Mouse (Mus musculus) A20 (cell line): Measurements from ENCODE around the gene Fibcd1.
A peak's percentile ranks its signal among the peaks of the same experiment; 100 is the strongest.

Experiments used
- DNase-seq: peaks from one replicate; pipeline ENCODE4 v3.0.0-alpha.2; 2011; ENCODE audit warnings: low read depth, low spot score

Gene Fibcd1

DNA sequence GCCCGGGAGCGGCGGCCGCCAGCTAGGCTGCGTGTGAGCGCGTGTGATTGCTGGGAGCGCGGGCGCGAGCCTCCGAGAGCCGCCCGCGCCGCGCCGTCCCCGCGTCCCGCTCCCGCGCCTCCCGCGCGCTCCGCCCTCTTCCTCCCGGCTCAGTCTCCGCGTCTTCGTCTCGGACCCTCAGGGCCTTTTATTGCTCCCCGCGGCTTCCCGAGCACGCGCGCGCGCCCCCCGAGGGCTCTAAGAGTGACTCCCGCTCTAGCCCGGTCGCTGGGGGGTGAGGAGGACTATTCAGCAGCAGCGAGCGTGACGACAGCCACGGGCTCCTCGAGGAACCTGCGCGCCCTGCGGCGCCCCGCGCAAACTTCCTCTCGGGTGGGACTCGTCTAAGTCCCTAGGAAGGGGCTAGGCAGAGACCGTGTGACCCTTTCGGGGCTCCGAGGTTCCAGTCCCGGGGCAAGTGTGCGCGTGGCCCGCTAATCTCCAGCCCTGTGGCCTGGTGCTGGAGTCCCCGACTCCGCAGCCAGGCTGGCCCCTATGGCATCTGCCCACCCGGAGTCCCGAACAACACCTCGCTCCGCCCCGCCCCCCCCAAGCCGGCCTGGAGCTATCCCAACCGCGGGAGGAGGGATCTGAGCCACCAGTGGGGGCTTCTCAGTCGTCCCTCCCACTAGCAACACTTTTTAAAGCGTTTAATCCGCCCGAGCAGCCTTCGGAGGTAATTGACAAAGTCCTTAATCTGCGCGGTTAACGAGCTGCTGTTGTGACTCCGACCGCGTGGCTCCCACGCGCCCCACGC is at the start of gene Fibcd1:
TSS of gene Fibcd1 (minus strand) at position 110 of the 796 bp plus-strand sequence.
- no peak for DNase-seq

- no peak for DNase-seq
Observed at GRCm38 (mm10) chr2:31894221-31894870, 48.5 kb upstream of the Fibcd1 start.

DNA sequence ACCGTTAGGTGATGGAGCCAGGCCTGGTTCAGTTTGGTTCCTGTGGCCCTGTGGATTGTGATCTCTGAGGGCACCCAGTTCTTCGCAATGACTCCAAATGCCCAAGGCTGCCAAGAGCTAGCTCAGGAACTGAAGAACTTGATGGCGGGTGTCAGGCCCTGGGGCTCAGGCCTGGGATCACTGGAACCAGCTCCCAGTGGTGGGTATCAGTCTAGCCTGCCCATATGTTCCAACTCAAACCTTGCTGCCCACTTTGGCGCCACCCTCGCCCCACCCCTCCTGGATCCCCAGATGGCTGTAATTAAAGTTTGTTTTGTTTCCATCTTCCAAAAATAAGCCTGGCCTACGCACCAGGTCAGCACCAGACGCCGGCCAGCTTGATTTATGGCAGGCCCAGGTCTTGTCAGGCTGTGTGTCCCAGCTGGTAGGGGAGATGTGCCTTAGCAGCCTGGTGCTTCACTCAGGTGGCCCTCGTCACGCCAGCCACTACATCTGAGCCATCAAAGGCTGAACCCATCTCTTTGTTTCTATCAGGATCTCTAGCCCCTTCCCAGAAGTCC is 47.4 kb upstream of the Fibcd1 start:
- no peak for DNase-seq

GRCm38 (mm10) chr2:31891219-31891618 is 45.4 kb upstream of the Fibcd1 start:
- no peak for DNase-seq

- no peak for DNase-seq
Observed at GRCm38 (mm10) chr2:31888871-31889270, 43.1 kb upstream of the Fibcd1 start.

DNA sequence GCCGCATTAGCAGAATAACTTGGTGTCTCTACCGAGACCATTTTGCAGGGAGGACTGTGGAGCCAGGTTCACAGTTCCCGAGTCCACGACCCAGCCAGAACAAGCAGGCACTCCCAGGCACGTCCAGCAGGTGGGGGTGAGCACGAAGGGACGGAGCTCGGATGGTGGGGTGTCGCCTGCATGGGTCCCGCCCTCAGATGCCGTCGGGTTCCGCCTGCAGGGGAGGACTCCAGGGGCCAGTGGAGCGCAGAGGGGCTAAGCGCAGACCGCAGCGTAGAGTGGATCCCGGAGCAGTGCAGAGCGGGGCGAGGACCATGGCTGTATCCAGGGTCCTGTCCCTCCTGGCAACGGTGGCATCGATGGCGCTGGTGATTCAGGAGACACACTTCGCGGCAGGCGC is 41.2 kb upstream of the Fibcd1 start, which contains the start of gene Lamc3:
TSS of gene Lamc3 (plus strand) at position 262 of the 400 bp plus-strand sequence.
- no peak for DNase-seq

DNA sequence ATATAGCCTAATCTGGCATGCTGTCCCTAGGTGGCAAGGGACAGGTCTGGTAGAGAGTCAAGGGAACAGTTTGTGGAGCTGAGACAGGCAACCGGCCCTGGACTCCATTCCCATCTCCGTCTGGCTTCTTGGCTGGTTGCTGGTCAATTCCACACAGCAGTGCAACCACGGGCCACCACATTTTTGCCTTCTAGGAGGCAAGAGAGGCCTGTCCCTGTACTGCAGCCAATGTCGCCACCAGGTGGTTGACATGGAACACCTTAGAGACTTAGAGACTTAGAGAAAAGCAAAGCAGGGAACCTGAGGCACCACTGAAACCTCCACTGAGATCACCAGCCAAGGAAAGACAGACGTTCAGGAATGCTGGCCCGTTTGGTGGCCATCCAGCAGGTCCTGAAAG is 39.0 kb upstream of the Fibcd1 start:
- peak; percentile 55 for DNase-seq

GRCm38 (mm10) chr2:31883061-31883460 is 37.3 kb upstream of the Fibcd1 start:
- DNase-seq: no peak

DNA sequence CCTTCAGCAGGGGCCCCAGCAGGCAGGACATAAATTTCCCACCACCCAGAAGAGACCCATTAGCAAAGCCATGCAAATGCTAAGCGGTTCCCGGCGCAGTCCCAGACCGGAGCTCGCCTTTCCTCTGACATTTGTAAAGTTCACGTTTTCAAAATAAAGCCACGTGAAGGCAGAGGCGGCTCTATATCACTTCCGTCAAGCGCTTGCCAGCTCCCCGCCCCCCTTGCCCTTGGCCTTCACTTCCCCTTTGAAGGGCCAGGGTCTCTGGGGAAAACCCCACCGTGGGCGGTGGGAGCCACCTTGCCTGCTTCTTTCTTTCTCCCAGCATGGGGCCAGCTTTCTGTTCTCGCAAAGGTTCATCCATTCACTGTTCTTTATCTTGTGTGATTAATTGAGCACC is 35.1 kb upstream of the Fibcd1 start:
- DNase-seq: peak; percentile 53

- no peak for DNase-seq
Observed at GRCm38 (mm10) chr2:31878610-31879009, 32.8 kb upstream of the Fibcd1 start.

DNA sequence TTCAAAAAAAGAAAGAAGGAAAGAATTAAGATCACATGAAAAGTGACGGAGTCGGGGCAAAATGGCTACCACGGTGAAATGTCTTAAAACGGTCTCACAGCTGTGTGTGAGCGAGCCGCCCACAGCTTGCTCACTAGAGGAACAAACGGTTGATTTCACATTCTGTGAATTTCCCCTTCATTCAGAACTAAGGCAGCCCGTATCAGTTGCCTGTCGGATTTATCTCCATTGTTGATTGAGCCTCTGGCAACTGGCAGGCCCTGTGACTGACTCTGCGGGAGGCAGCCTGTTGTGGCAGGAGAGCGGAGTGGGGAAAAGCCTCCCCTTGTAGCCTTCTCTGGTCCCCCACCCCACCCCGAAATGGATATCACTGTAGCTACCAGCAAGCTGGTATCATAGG is 30.6 kb upstream of the Fibcd1 start:
- DNase-seq: peak; percentile 40

DNA sequence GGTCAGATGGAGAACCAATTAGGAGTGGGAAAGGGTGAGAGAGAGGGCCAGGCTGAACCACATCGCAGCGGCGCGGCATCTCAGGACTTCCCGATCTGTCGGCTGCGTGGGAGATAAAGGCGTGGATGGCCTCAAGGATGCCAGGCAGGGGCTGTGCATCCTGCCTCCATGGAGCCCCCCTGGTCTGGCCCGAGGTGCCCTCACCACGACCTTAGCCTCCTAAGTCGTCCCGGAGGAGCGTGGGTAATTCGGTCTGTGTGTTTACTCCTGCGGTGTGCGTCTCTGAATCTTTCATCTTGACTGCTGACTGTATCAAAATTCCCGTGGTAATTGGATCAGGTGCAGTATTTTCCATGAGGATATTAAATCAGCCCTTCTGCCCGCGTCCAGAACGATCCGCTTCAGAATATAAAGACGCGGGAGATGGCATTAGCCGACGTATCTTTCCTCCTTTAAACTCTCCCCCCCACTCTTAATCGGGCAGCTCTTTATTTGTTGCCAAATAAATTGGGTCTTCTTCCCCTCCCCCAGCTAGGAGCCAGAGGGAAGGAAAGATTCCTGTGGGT is 28.6 kb upstream of the Fibcd1 start:
- no peak for DNase-seq

- DNase-seq: no peak
Observed at GRCm38 (mm10) chr2:31870683-31871082, 24.9 kb upstream of the Fibcd1 start.

GRCm38 (mm10) chr2:31869692-31870091 is 23.9 kb upstream of the Fibcd1 start:
- DNase-seq: no peak

DNA sequence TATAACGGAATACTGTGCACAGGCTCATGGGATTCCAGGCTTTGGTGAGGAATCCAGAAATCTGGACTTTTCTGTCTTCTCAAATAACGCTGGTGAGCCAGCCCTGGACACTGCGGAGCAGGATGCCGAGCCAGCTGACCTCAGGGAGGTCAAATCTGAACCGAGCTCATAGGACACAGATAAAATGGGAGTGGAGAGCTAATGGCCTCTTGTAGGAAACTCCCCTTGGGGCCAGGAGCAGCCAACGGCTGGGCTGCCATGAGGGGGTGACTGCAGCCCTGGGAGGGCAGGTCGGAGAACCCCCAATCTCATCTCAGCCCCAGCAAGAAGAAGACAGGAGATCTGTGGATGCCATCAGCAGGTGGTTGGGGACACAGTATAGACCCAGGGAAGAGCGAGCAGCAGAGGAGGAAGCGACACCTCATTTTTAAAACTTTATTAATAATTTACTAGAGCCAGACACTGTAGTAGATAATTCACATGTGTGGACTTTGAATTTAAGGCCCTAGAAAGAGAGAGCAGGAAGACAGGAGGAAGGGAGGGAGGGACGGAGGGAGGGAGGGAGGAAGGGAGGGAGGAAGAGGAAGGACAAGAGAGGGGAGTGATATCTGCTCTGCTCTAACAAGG is 22.8 kb upstream of the Fibcd1 start:
- no peak for DNase-seq

DNA sequence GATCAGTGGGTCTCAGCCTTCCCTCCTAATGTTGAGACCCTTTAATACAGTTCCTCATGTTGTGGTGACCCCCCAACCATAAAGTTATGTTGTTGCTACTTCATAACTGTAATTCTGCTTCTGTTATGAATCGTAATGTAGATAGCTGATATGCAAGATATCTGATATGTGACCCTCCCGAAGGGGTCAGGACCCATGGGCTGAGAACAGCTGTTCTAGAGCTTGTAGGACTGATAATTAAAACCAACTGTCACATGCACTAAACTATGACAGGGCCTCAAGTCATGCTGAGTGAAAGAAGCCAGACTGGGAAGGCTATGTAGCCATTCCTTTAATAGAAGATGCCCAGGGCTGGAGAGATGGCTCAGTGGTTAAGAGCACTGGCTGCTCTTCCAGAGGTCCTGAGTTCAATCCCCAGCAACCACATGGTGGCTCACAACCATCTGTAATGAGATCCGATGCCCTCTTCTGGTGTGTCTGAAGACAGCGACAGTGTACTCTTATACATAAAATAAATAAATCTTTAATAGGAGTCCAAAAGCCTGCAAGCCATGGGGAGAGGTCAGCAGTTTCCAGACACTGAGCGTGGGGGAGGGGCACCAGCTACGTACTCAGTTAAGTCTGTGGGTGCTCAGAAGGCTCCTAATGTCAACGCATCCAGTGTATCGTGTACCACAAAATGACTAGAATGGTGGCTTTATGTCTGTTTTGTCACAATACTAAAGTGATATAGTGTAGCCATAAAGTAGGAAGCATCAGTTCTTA is 22.1 kb upstream of the Fibcd1 start:
- DNase-seq: no peak

DNA sequence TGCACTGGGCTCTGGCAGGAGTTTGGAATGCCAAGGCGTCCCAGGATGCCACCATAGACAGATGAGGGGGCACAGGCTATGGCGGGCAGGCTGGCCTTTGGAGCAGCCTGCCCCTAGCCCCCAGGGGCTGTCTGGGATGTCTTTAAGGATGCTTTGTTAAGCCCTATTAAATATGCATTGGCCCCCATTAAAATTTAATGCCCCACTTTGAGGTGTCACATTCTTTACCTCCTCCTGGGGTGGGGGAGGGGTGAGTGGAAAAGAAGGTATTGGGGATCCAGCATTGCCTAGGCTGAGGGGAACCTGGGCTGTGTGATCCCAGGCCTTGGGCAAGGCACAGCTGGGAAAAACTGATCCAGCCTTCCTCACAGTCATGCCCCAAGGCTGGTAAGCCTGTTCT is 20.0 kb upstream of the Fibcd1 start:
- no peak for DNase-seq

DNA sequence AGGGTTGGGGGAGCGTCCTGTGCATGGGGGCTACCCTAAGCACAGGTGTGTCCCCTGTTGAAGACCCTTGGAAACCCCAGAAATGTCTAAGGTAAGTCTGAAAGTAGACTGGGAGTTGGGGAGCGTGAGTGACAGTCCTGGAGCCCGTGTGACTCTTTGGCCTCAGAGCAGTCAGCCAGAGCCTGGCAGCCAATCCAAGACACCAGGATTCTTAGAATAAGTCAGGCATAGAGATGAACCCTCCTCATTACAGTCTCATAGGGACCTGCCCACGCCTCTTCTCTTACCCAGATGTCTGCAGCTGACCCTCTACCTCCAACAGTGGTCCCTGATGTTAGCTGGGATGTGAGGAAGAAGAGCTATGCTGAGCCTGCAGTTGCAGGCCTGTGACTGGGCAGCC is 19.5 kb upstream of the Fibcd1 start:
- no peak for DNase-seq

- no peak for DNase-seq
Observed at GRCm38 (mm10) chr2:31864891-31865290, 19.1 kb upstream of the Fibcd1 start.

GRCm38 (mm10) chr2:31863766-31864165 is 18.0 kb upstream of the Fibcd1 start:
- no peak for DNase-seq

DNA sequence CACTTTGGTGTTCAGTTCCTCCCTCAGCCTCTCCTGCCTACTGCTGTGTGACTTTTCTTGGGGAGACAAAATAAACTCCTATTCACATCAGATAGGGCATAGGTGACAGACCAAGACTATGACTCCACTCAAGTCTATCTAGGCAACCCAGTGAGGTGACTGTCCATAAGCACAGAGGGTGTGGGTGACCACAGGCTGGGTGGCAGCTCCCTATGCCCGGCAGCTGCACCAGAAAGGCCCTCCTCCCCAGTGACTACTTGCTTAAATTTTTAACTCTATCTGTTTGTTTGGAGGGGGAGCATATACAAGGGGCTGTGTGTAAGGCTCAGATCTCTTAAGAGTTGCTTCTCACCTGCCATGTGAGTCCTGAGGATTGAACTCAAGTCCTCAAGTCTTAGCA is 17.1 kb upstream of the Fibcd1 start:
- DNase-seq: no peak
